Mouse (Mus musculus): ENCODE results near the gene Wfs1.
"Not testable (repeated sequence)": the region's sequence is repeated elsewhere in the genome, so short reads cannot be mapped to it uniquely, and the experiment has no call there.

The Wfs1 gene

GRCm38 (mm10) chr5:36988124-36988780, 753 bp downstream of the Wfs1 start:
- DNase-seq (ENCODE audit: low read depth, low spot score): no peak

DNA sequence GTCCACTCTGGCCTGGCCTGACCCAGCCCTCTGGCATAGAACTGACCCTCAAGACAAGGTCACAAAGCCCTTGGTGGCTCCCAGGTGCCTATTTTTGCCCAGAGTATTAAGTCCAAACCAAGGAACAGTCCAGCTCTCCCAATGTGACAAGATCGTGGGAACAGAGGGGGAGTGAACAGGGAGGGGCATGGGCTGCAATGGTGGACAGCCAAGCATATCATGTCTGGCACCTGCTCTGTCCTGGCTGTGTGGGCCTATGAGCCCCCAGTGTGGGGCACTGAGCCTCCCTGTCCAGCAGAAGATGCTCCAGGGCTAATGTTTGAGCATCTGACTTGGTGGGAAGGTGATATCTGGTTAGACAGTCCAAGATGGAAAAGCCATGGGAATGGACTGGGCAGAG, 2.4 kb downstream of the Wfs1 start:
- DNase-seq (ENCODE audit: low read depth, low spot score): no peak

GRCm38 (mm10) chr5:36982271-36982670, 6.7 kb downstream of the Wfs1 start:
- DNase-seq (ENCODE audit: low read depth, low spot score): no peak

DNA sequence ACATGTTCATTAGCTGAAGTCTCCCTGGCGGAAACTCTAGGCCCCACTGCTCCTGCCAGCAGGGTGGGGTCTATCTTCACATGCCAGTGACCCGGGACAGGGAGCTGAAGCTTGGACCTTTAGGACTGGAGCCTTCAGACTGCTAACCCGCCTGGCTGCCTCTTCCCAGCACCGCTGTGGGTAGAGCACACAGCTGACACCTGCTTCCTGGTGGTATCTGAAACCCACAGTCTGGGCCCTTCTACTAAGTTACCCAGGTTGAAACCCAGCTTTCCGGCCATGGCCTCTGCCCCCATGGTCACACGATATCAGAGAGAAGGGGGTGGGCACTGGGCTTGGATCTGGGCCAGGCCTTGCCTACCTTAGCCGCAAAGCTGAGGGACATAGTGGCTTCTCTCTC, 9.4 kb downstream of the Wfs1 start:
- DNase-seq (ENCODE audit: low read depth, low spot score): no peak

DNA sequence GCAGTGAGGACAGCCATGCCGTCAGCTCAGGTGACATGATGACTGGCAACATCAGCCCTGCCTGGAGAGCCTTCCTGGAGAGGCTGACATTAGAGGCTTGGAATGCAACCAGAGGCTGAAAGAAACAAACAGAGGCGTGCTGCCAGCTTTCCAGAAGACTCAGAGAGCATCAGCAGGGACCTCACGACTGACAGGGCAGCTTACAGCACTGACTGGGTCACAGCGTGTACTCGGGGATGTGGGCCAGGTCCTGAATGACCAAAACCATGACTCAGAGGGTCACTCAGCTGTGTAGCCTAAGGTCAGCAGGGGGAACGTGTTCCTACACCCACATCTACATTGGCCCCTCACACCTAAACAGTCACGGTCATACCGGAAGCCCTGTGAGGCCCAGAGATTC, 10.0 kb downstream of the Wfs1 start:
- DNase-seq (ENCODE audit: low read depth, low spot score): no peak

GRCm38 (mm10) chr5:36977809-36978208, 11.2 kb downstream of the Wfs1 start:
- DNase-seq (ENCODE audit: low read depth, low spot score): no peak

GRCm38 (mm10) chr5:36975336-36975735, 13.7 kb downstream of the Wfs1 start:
- DNase-seq (ENCODE audit: low read depth, low spot score): no peak

GRCm38 (mm10) chr5:36971587-36971986, 17.4 kb downstream of the Wfs1 start:
- DNase-seq (ENCODE audit: low read depth, low spot score): no peak

DNA sequence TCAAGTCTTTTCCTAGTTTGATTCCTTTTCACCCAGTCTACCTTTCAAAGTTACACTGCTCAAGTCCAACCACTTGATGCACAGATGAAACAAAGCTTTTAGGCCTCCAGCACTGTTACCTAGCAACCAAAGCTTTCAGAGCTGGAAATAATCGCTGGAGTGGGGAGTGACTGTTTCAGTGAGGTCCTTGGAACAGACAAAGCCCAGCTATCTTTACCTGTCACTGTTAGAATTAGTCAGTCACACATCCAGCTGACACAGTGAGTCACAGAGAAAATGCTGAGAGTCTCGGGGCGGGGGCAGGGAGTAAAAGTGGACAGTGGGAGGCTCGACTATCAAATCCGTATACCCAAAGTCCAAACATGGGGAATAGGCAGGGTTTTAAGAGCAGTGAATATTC, 28.5 kb downstream of the Wfs1 start:
- DNase-seq (ENCODE audit: low read depth, low spot score): no peak

GRCm38 (mm10) chr5:36958837-36959236, 30.2 kb downstream of the Wfs1 start:
- peak; percentile 51 for DNase-seq (ENCODE audit: low read depth, low spot score)

DNA sequence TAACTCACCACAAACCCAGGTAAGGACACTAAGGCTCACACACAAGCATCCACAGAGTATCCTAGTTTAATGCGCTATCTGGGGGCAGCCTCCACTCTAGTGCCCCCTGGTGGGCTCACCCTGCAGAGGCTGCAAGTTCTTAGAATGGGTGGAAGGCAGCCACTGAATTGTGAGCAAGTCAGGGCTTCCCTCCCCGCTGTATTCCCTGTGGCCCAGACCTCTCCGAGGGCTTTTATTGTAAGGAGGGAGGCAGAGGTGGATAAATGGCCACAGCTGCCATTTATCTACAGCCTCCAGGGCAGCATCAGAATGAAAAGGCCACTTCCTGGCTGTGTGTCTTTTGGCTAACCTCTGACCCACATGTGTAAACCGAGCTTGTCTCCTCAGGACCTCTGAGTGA, 33.6 kb downstream of the Wfs1 start:
- no peak for DNase-seq (ENCODE audit: low read depth, low spot score)

- no peak for DNase-seq (ENCODE audit: low read depth, low spot score)
Measured at GRCm38 (mm10) chr5:36952311-36952710, 36.7 kb downstream of the Wfs1 start.

GRCm38 (mm10) chr5:36950871-36951270, 38.1 kb downstream of the Wfs1 start:
- no peak for DNase-seq (ENCODE audit: low read depth, low spot score)

GRCm38 (mm10) chr5:36948831-36949230, 40.2 kb downstream of the Wfs1 start:
- DNase-seq (ENCODE audit: low read depth, low spot score): peak; percentile 58

DNA sequence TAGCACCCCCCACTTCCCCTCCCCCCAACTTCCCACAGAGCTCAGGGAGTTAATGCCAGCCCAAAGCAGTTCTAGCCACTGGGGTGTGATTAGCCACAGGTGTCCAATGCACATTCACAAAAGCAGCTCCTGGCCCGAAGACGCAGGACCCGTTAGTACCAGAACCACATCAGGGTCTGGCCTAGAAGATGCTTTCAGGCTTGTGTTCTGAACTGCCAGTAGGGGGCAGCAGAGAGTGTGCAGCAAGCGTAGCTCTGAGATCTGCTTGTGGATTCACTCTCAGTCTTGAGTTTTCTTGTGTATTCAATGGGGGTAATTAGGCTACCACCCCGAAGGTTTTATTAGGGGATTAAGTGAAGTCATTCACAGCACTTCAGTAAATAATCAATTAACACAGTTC, 42.6 kb downstream of the Wfs1 start:
- DNase-seq (ENCODE audit: low read depth, low spot score): peak; percentile 48

DNA sequence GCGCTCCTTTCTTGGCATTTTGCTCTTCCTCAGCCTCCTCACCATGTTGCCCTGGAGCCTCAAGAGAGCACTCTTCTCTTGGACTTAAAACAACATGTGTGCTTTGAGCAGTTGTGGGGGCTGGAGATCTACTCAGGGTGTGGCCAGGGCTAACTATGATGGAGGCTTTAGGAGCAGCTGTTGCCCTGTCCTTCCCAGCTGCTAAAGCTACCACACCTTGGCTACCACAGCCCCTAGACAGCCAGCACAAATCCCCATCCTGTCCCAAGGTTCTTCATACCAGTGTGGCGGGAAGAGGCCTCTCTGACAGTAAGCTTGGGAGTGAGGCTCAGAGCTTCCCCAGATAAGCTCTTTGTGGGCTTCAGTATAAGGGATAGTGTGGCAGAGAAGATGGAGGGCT, 43.3 kb downstream of the Wfs1 start:
- DNase-seq (ENCODE audit: low read depth, low spot score): no peak

GRCm38 (mm10) chr5:36945102-36945701, 43.8 kb downstream of the Wfs1 start:
- DNase-seq (ENCODE audit: low read depth, low spot score): no peak

DNA sequence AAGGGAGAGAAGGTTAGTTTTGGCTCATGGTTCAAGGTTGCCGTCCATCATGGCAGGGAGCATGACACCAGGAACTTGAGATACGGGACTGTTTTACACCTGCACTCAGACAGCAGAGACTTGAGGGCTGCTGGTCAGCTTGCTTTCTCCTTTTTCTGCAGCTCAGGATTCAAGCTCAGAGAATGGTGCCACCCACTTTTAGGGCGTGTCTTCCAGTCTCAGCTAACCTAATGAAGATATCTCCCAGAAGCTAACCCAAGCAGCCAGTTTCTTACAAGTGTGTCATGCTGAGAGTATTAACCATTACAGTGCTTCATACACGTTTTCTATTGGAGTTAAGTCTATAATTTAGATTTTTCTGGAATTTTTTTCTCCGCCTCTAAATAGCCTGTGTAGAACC, 44.5 kb downstream of the Wfs1 start:
- DNase-seq (ENCODE audit: low read depth, low spot score): no peak

GRCm38 (mm10) chr5:36942446-36942845, 46.6 kb downstream of the Wfs1 start:
- no peak for DNase-seq (ENCODE audit: low read depth, low spot score)

DNA sequence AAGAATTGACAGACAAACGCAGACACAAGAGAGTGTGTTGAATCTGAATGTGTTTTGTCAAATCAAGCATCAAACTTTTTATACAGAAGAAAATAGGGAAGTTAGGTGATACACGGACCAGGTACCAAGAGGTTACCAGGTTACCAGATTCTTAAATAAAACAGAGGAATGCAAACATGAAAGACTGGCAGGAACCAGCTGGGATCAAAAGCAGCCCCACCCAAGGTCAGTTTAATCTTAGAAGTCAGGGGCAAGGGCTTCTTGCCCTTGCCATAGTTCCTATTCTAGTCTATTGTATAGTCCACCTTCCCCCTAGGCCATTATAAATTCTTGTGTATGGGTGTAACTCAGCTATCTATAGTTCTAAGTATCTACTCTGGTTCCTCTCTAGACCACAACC, 50.0 kb downstream of the Wfs1 start:
- not testable (repeated sequence) for DNase-seq (ENCODE audit: low read depth, low spot score)

DNA sequence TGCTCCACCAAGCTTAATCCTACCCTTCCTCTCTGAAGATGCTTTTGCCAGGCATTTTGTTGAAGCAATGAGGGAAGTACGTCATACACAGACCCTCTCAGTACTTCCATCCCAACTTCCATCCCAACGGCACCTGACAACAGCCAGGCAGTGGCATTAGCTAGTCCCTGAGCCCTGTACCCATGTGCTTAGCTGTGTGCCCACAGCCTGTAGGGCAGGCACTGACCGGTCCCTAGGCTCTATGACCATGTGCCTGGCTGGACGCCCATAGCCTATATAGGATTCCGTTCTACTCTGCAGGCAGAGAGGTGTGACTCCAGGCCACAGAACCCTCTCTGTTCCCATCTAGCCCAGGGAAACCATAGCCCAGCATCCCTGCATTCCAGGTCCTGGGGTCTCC, 51.0 kb downstream of the Wfs1 start:
- no peak for DNase-seq (ENCODE audit: low read depth, low spot score)

- DNase-seq (ENCODE audit: low read depth, low spot score): no peak
Measured at GRCm38 (mm10) chr5:36936548-36936947, 52.5 kb downstream of the Wfs1 start.

Measured in embryo, embryonic 11.5 days (tissue).